Mouse (Mus musculus): Measurements from ENCODE around the gene Myo18b. TPM values are rescaled to one million over a fixed set of nuclear protein-coding genes. Genes with fewer than 3 reads are reported as not detected.

Gene Myo18b
- polyA plus RNA-seq, 1 experiment, result 36.8 TPM

- TF ChIP-seq CTCF (IDR thresholded peaks at IDR 0.05; ENCODE audit: control insufficient read depth, insufficient read depth, insufficient replicate concordance, low read depth, low read length) (peak; percentile 44; the same call in 1 of the 2 replicates), POLR2A (IDR thresholded peaks at IDR 0.05; ENCODE audit: control insufficient read depth, low read depth, low read length) (no peak)
- Histone ChIP-seq H3K4me1 (ENCODE audit: control insufficient read depth, insufficient read depth, low read length) (no peaks in the 10 kb centered on the region), H3K27ac (ENCODE audit: control insufficient read depth, insufficient read depth, low read depth, low read length) (no peak overlapping the region), H3K36me3 (ENCODE audit: control insufficient read depth, insufficient read depth, low read length) (no peaks in the 10 kb centered on the region), H3K27me3 (ENCODE audit: control insufficient read depth, insufficient read depth, low read length) (no peaks in the 10 kb centered on the region), H3K4me3 (ENCODE audit: control insufficient read depth, low read depth, low read length) (no peak overlapping the region)
Measured at GRCm38 (mm10) chr5:112876846-112877390, 19.2 kb downstream of the Myo18b start.

DNA sequence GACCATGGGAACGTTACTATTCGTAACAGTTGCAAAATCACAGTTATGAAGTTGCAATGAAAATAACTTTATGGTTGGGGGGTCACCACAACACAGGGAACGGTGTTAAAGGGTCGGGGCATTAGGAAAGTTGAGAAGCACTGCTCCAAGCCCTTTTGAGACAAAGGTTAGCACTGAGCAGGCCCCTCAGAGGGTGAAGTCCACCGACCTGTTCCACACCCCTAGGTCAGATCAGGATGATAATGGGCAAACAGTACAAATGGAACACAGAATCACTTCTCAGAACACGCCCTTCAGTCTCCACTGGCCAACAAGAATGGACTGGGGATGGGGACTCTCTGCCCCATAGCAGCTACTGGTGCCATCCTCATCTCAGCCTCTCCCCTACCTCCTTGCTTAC lies 23.2 kb downstream of the Myo18b start:
- H3K27me3 ChIP-seq (ENCODE audit: control insufficient read depth, insufficient read depth, low read length), result no peaks in the 10 kb centered on the region
- TF ChIP-seq POLR2A (IDR thresholded peaks at IDR 0.05; ENCODE audit: control insufficient read depth, low read depth, low read length) (no peak), CTCF (IDR thresholded peaks at IDR 0.05; ENCODE audit: control insufficient read depth, insufficient read depth, insufficient replicate concordance, low read depth, low read length) (no peak)

GRCm38 (mm10) chr5:112870729-112871128 lies 25.4 kb downstream of the Myo18b start:
- Histone ChIP-seq H3K27ac (ENCODE audit: control insufficient read depth, insufficient read depth, low read depth, low read length) (no peak overlapping the region), H3K27me3 (ENCODE audit: control insufficient read depth, insufficient read depth, low read length) (no peaks in the 10 kb centered on the region), H3K36me3 (ENCODE audit: control insufficient read depth, insufficient read depth, low read length) (no peaks in the 10 kb centered on the region), H3K4me3 (ENCODE audit: control insufficient read depth, low read depth, low read length) (no peak overlapping the region), H3K4me1 (ENCODE audit: control insufficient read depth, insufficient read depth, low read length) (no peaks in the 10 kb centered on the region)
- TF ChIP-seq CTCF (IDR thresholded peaks at IDR 0.05; ENCODE audit: control insufficient read depth, insufficient read depth, insufficient replicate concordance, low read depth, low read length), result peak; percentile 78
- no peak for TF ChIP-seq POLR2A (IDR thresholded peaks at IDR 0.05; ENCODE audit: control insufficient read depth, low read depth, low read length)

More for the DNA sequence above, 23.2 kb downstream of the Myo18b start:
- Histone ChIP-seq H3K27ac (ENCODE audit: control insufficient read depth, insufficient read depth, low read depth, low read length) (no peak overlapping the region), H3K4me1 (ENCODE audit: control insufficient read depth, insufficient read depth, low read length) (no peaks in the 10 kb centered on the region), H3K36me3 (ENCODE audit: control insufficient read depth, insufficient read depth, low read length) (no peaks in the 10 kb centered on the region), H3K4me3 (ENCODE audit: control insufficient read depth, low read depth, low read length) (no peak overlapping the region)

GRCm38 (mm10) chr5:112868620-112869019 lies 27.5 kb downstream of the Myo18b start:
- Histone ChIP-seq H3K27ac (ENCODE audit: control insufficient read depth, insufficient read depth, low read depth, low read length) (no peak overlapping the region), H3K27me3 (ENCODE audit: control insufficient read depth, insufficient read depth, low read length) (no peaks in the 10 kb centered on the region), H3K36me3 (ENCODE audit: control insufficient read depth, insufficient read depth, low read length) (no peaks in the 10 kb centered on the region), H3K4me1 (ENCODE audit: control insufficient read depth, insufficient read depth, low read length) (no peaks in the 10 kb centered on the region), H3K4me3 (ENCODE audit: control insufficient read depth, low read depth, low read length) (no peak overlapping the region)
- TF ChIP-seq CTCF (IDR thresholded peaks at IDR 0.05; ENCODE audit: control insufficient read depth, insufficient read depth, insufficient replicate concordance, low read depth, low read length) (no peak), POLR2A (IDR thresholded peaks at IDR 0.05; ENCODE audit: control insufficient read depth, low read depth, low read length) (no peak)

GRCm38 (mm10) chr5:112864719-112865367 lies 31.3 kb downstream of the Myo18b start:
- Histone ChIP-seq H3K27ac (ENCODE audit: control insufficient read depth, insufficient read depth, low read depth, low read length) (no peak overlapping the region), H3K4me1 (ENCODE audit: control insufficient read depth, insufficient read depth, low read length) (no peaks in the 10 kb centered on the region), H3K4me3 (ENCODE audit: control insufficient read depth, low read depth, low read length) (no peak overlapping the region), H3K36me3 (ENCODE audit: control insufficient read depth, insufficient read depth, low read length) (no peaks in the 10 kb centered on the region), H3K27me3 (ENCODE audit: control insufficient read depth, insufficient read depth, low read length) (no peaks in the 10 kb centered on the region)
- no peak for TF ChIP-seq POLR2A (IDR thresholded peaks at IDR 0.05; ENCODE audit: control insufficient read depth, low read depth, low read length)
- peak; percentile 72 for TF ChIP-seq CTCF (IDR thresholded peaks at IDR 0.05; ENCODE audit: control insufficient read depth, insufficient read depth, insufficient replicate concordance, low read depth, low read length)

DNA sequence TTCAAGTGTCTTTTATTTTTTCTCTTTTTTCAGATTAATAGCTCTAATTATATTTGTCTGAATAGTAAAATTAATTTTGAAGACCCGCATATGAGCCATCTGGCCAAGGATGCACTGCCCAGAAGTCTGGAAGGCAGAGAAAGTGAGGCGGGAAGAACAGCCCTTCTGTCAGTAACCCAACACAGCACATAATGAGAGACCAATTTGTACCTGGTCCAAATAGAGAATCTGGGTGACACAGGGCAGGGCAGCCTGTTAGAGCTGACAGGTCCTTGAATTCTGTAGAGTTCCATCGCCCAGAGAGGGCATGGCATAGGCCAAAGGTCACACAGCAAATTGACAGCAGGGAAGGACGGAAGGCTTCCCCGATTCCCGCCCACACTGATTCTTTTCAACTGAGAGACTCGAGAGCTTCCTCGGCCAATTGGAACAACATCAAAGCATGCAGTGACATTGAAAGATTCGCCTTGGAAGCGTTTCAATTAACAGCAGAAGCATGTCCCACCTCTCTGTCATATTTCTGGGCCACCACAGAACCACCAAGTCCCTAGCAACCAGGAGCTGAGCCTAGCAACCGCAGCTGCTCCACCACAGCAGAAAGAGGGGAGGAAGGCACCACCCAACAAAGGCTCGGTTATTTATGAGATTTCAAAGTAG lies 36.7 kb downstream of the Myo18b start:
- TF ChIP-seq CTCF (IDR thresholded peaks at IDR 0.05; ENCODE audit: control insufficient read depth, insufficient read depth, insufficient replicate concordance, low read depth, low read length) (no peak), POLR2A (IDR thresholded peaks at IDR 0.05; ENCODE audit: control insufficient read depth, low read depth, low read length) (no peak)
- no peaks in the 10 kb centered on the region for H3K4me1 ChIP-seq (ENCODE audit: control insufficient read depth, insufficient read depth, low read length)
- H3K27ac ChIP-seq (ENCODE audit: control insufficient read depth, insufficient read depth, low read depth, low read length), result no peak overlapping the region
- no peaks in the 10 kb centered on the region for H3K36me3 ChIP-seq (ENCODE audit: control insufficient read depth, insufficient read depth, low read length)
- H3K4me3 ChIP-seq (ENCODE audit: control insufficient read depth, low read depth, low read length), result no peak overlapping the region
- no peaks in the 10 kb centered on the region for H3K27me3 ChIP-seq (ENCODE audit: control insufficient read depth, insufficient read depth, low read length)

DNA sequence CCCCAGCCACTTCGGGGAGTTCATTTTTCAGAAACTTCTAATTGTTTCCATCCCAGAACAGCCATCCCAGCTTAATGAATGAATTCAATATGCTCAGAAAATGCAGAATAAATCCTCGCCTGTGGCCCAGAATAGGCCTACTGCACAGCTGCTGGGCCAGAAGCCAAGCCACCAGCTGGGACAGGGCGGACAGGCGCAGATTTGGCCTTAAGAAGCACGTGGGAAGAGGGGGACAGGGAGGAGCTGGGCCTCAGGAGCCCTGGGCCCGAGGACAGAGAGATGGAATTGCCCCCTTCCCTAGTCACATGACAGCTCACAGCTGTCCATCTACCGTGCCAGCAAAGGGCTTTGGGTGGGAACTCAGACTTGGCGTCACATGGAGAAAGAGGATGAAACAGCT lies 43.0 kb downstream of the Myo18b start:
- no peak overlapping the region for H3K27ac ChIP-seq (ENCODE audit: control insufficient read depth, insufficient read depth, low read depth, low read length)
- H3K36me3 ChIP-seq (ENCODE audit: control insufficient read depth, insufficient read depth, low read length), result no peaks in the 10 kb centered on the region
- no peak overlapping the region for H3K4me3 ChIP-seq (ENCODE audit: control insufficient read depth, low read depth, low read length)
- no peaks in the 10 kb centered on the region for H3K27me3 ChIP-seq (ENCODE audit: control insufficient read depth, insufficient read depth, low read length)
- H3K4me1 ChIP-seq (ENCODE audit: control insufficient read depth, insufficient read depth, low read length), result peaks cover 3% of the 10 kb centered on the region
- no peak for TF ChIP-seq CTCF (IDR thresholded peaks at IDR 0.05; ENCODE audit: control insufficient read depth, insufficient read depth, insufficient replicate concordance, low read depth, low read length)
